Mouse (Mus musculus) retina, postnatal 7 days (tissue): ENCODE measurements around the gene Ror1.

ENCODE experiments used
- DNase-seq: peaks from one replicate; pipeline ENCODE4 v3.0.0-alpha.2; 2012; ENCODE audit warnings: low read depth, low spot score

Ror1 gene

DNA sequence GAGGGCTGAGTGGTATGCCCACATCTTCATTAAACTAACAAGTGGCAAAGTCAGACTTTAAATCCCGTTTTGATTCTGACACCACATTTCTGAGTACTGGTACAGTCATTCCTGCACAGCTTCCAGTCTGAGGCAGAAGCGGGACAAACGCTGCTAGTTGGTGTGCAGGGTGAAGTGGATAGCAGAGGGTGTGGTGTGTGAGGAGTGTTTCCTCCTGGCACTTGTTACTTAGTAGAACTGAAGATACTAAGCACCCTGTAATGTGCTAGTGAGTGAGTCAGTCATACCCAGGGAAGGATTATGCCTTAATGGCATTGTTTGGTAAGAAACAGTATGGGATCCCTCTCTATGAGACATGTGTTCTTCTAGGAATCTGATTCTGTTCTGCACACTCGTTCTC lies 115.7 kb downstream of the Ror1 start:
- DNase-seq = no peak

DNA sequence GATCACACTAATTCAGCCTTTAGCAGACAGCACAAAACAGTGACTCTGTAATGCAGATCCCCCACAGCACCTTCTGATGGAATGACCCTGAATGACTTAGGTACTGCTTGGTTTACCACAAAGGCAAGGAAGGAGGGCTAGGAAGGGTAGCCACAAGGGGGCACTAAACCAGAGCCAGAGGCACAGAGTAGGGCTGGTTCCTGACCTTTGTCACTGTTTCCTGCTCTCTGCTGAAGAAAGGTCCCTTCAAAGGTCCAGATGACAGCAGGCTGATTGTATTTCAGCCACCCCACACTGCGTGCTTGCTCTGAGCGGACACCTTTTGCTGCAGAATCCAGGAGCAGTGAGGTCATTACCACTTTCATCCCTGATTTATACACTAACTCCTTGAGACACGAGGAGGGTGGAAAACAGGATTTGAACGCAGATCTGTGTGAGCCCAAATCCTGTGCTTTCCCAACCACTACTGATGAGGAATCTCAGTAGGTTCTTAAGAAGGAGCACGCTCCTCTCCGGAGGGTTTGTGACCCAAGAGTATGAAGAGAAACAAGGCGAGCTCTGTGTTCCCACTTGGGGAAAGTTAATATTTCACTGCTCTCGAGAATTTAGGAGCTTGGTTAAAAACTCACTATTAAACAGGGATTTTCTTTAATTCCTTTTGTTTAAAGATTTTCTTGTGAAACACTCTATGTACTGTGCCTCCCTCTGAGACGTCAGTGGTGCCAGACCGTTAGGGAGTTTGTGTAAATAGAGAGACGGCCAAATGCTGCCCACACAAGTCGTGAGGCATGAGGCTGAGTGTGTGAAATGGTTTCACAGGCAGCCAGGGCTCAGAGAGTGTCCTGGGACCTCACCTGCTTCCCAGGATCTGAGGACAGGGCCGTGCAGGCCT lies 119.0 kb downstream of the Ror1 start:
- no peak for DNase-seq

DNA sequence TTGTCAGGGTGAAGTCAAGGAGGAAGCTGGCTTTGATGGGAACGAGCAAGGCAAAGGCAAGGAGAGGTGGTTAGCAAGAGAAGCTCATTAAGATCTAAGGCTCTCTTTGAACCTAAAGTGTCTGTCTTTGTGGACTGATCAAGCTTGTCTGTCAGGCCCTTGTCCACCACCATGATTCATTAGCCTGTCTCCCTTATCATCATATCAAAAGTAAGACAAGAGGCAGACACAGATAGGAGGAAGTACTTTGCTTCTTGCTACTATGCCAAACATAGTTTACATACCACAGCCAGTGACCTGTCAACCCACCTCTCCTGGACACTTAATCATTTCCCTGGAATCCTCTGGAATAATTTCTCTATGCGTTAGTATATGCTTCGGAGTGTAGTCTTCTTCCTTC lies 121.0 kb downstream of the Ror1 start:
- DNase-seq = no peak

DNA sequence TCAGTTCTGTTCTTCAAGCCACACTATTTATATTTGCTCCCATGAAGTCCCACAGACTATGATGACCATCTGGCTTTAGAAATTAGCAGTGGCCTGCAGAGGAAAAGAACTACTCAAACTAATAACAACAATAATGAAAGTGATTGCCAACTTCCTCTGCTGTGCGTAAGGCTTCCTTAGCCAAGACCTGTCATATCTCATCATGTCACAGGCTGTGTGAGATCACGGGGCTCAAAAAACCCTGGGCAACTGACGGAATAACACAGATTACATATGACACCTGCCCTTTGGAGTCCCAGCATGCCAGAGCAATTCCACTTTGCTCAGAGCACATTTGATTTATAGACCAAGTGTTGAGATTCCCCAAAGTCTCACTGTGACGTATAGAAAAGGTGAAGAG lies 123.4 kb downstream of the Ror1 start:
- peak; percentile 49 for DNase-seq

DNA sequence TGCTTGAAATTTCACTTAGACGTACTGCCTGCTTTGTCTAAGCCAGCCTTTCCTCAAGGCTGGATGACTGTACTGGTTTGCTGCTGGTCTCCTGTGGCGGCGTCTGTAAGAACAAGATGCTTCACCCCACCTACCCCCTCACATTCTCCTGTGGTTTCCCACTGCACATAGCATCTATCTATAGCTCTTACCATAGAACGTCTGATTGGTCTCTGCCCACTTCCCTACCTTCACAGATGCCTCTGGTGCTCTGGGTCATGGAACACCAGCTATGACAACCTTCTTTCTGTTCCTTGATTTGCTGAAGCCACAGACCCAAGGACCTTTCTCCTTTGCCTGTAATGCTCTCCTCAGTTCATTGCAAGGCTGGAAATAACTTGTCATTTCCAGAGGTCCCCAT lies 124.0 kb downstream of the Ror1 start:
- no peak for DNase-seq

DNA sequence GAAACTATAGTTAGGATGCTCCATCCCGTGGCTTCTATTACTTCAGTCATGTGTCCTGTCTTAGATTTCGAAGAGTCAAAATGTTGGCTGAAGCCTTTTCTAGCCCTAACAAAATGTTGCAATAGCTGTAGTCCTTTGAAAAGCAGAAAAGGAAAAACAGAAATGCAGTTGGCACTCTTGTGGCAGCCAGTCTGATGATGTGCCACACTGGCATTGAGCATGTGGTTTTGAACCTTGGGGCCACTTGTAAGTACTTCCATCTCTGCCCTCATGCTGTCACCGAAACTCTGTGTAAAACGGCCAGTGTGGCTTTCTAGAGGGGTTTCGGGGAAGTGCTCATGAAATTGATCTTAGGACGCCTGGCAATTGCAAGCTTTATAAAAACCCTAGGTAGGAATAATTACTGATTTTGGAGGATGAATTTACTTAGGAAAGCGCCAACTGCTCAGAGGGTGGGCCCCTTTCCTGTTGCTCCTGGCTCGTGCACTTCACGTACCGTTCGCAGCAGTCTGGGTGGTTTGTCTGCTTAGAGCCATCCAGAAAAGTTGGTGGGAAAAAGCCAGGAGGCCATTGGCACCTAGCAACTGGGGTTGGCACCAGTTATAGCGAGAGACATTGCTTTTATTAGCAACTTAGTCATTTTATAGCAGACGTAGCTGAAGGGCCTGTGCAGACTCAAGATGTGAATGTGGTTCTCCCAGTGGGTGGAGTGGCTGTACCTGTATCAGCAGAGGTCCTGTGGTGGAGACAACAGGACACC lies 126.6 kb downstream of the Ror1 start:
- no peak for DNase-seq

DNA sequence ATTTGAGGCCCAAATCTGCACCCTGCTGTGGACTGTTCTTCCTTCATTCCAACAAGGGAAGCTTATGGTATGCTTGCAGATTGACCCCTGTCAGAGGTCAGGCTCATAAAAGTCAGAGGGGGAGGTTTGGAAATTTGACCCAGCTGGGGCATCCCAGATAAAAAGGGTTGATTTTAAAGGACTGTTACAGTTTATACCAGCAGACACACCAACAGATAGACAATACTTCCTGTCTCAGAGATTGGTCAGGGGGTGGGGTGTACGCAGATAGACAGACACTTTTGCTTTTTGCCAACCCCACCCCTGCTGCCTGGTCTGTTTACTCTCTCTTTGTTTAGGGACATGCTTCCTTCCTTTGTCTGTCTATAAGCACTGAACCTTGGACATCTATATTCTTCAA lies 127.9 kb downstream of the Ror1 start:
- no peak for DNase-seq

DNA sequence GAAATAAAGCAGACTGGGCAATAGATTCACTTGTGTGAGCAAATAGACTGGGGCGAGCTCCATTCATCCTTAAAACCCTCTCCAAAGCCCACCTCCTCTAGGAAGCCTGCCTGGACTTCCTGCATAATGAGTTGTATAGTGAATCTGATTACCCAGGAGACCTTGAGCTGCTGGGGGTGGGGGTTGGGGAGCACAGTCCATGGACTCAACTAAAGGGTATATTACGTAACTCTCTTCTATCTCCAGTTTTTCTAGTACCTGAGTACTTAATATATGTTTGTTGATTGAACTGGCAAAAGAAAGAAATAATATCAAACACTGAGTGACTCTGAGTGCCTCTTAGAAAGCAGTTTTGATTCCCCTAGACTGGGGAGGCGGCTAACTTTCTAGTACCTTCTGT lies 128.4 kb downstream of the Ror1 start:
- DNase-seq = no peak

DNA sequence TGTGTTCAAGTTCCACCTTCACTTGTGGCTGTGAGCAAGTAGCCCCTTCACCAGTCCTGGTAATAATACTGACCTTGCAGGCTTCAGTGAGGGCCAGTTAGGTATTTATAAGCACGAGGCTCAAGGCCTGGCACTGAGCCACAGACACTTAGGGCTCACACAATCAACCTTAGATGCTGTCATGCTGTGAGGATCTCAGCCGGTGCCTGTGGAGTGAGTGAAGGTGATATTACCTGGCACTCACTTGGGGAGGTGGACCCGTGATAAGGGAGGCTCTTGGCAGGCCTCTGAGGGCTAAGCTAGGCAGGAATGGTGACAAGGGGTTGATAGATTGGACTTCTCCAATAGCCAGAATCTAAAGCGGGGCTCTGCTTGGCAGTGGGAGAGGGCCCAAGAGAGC lies 131.0 kb downstream of the Ror1 start:
- DNase-seq = no peak

DNA sequence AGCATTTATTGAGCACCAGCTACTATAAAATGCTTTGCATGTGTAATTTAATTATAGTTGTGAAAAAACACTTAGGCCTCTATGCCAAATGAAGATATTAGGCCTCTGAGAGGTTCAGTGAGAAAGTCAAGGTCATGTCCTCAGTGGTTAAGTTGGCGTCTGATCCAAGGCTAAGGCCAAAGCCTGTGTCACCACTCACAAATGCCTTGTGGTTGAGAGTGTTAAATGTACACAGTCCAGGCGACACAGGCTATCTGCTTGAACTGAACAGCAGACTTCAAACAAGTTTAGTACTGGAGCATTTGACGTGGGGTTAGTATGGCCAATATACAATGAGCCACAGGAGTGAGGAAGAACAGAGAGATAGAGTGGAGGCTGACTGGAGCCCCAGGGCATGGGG lies 132.5 kb downstream of the Ror1 start:
- DNase-seq = no peak

DNA sequence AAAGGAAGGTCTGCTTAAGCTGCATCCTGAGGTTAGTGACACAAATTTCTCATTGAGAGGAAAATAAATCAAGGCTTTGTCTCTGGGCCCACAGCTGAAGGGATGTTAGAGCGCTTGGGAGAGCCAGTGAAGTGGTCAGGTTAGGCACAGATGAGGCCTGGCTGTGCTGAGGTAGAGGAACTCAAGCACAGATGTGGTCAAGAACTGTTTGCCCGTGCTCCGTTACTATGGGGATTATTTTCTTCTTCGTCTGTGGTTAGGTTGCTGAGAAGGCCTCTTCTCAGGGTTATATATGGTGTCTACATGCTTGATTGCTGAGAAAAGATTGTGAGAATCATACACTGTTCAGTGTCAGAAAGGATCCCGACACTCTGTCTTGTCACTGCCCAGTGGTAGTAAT lies 134.7 kb downstream of the Ror1 start:
- no peak for DNase-seq

DNA sequence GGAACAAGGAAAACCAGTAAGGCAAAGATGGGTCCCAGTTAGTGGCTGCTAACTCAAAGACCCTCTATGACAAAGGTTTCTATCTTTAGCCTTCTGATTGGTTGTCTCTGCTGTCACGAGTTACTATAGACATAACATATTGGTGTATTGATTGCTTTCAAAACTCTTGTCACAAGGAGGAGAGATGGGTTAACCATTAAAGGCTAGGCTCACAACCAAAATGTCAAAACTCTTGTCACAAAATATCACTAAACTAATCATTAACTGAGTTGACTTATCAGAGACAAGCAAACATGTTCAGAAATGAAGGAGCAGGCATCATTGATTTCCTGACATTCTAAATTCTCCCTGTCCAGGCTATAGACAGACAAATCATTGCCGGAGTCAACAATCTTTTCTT lies 135.4 kb downstream of the Ror1 start:
- no peak for DNase-seq

DNA sequence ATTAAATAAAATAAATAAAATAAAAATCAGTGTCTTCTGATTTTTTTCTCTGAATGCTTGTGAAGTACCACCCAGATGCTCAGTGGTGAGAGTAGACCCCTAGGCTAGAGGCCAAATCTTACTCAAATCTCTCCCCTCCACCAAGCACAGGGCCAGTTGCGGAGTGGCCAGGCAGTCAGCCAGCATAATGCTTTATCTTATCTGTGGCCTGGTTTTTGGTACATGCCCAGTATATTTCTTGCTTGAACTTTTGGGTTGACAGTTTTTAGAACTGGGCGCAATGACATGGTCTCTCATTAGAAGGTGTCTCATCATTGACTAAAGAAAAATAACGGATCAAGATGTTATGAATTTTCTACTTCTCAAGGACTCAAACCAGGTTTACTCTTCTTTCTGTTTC lies 136.3 kb downstream of the Ror1 start:
- no peak for DNase-seq

DNA sequence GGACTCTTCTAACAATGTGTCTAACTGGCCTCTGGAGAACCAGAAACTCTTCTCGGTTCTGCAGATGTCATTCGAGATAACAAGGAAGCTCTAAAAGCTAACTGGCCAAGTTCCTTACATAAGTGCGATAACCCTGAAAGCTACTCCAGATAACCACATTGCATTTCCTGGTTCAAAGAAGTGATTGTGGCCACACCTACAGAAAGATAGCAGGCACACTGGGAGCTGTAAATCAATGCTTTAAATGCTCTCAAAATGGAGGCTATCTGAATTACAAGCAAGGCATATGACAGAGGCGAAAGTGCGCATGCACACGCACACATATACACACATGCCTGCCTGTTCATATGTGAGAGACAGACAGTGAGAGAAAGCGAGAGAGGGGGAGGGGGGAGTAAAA lies 136.9 kb downstream of the Ror1 start:
- no peak for DNase-seq

DNA sequence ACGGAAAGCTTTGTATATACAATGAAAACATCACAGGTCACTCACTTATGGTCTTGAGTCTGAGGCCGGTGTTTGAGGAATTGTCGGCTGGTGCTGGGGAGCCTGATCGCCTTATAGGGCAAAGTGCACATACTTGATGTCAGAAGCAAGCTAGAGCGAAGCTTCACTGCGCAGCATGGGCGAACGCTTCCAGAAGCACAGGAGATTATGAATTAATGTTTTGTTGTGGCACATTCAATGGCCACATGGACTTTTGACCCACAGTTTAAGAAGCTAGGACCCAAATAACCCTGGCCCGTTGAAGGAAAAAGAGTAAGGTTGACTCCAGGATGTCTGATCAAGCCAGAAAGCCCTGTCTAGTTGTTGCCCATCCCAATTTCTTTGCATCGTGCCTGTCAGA lies 138.2 kb downstream of the Ror1 start:
- no peak for DNase-seq

DNA sequence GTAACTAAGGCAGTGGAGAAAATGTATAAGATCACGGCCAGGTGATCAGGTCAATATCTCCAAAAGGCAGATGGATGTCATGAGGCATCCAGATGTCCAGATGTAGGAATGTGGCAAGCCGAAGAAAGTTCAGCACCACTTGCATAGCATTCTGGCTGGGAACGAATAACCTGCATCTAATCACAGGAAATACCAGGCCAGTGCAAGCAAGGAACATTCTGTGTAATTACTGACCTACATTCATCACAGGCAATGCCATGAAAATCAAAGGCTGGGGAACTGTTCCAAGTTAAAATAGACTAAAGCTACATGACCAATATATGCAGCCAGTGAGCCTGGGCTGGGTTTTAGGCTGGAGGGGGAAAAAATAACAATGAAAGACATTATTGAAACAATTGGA lies 140.7 kb downstream of the Ror1 start:
- no peak for DNase-seq

DNA sequence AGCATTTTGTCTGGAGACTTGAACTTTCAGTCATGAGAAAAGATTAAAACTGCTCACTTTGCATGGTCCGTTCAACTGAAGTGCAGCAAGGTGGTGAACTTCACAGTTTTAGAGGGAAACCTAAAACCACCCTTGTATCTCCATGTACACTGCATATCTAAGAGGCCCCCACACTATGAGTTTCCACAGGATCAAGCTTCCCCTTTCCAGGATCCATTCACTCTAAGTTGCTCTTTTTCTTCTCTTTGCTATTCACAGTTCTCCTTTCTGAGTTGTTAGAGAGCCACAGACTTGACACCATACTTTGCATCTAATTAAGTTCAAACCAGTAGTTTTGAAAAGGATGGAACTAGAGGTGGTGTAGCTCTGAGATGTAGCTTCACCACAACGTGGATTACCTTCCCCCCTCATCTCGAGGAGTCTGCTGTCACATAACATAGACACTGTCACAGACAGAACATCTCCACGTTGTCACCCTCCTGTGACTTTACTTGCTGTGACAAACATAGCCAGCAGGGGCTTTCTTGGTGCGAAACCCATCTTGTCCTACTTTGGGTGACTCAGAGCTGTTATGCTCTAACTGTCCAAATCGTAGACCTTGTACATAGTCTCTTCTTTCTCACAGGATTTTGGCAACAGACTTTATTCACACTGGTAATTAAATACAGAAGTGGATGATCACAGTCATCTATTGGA lies 146.6 kb downstream of the Ror1 start:
- no peak for DNase-seq

DNA sequence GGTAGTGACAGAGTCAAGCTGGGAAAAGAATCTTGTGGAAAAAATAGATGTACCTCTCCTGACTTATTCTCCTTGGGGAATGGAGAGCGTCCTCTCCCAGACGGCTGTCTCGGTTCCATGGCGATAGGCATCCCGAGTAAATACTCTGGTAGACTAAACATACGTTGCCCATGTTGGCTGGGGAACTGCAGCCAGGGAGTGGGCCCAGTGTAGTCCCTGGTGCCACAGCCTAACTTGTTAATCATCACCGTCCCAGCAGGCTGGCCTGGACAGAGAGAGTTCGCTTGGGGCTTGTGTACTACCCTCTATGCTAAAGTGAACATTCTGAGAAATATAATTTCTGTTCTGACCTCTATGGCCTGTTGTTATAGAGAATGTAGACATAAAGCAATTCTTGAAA lies 148.7 kb downstream of the Ror1 start:
- no peak for DNase-seq

DNA sequence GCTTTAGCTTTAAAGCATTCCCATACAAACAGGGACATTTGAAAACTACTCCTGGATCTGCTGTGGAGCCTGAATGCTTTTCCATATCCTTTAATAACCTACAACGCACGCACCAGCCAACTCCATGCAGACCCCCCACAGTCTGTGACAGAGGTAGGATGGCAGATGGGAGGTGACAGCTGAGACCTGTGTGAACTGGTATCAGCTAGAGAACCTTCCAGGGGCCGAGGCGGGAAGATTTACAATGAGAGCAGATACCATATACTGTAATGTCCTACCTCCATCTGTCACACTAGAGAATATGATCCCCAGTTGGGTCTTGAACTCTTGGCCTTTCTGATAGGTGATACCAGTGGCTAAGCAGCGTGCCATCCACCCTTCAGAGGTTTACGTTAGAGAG lies 149.1 kb downstream of the Ror1 start:
- no peak for DNase-seq

DNA sequence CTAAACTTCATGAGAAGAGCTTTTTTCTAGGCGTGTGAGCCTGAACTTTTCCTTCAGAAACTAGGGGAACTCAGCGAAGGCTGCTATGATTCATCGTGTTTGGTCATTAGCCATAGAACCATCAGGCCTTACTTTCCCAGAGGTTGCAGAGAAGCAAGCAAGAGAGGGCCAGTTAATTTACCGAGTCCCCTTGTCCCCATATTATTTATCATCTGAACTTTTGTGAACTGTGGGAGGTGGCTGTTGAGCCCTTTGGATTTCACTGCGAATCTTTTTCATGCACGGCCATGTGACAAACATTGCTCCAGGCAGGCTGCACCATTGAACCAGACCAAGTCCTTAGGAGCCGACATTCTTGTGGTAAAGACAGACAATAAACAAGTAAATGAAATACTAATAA lies 152.2 kb downstream of the Ror1 start:
- no peak for DNase-seq

DNA sequence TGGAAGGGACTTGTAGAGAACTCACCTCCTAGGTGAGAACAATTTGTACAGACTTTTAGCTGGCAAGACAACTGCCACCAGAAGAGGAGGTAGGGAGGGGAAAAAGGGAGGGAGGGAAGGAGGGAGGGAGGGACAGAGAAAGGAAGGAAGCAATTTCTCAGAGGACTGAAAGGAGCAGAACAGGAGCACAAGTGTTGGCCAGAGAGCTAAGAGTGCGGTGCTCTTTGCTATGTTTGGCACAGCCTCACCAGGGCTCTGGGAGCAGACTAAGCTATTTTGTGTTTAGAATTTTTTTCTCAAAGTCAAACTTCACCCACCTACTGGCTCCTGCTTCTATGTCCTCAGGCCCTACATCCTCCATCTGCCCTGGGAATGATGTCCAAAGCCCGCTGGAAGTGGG lies 152.7 kb downstream of the Ror1 start:
- no peak for DNase-seq

DNA sequence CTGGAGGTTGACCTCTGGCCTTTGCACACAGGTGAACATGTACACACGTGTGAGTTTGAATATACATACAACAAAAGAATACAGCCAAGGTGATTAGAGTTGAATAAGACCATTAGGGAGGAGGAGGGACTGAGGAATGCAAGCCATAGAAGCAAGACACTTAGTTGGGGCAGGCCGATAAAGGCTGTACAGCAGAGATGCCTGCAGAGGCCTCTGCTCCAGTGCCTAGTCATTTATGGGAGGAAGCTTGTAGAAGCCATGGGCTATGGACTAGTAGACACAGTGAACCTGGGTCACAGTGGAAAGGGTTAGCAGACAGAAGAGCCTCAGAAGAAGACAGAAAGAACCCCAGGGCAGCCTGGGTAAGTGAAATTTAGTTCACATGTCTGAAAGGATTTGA lies 155.7 kb downstream of the Ror1 start:
- no peak for DNase-seq

DNA sequence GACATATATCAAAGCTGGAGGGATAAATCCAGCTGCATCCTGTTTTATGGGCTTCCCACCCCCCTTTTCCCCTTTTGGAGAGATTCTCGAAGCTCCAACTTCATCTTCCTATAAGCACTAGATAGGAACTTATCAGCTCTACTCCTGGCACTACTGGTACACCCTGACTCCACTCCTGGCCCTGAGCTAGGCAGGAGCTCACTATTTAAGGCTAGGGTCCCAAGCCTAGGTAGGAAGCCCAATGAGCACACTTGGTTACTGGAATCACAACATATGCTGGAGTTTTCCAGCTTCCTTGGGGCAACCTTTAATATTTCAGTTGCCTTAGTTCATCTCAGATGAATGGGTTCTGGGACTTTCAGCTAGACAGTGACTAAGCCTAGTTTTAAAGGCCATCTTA lies 156.5 kb downstream of the Ror1 start:
- no peak for DNase-seq
